In genomic region chr6:88772041-88772440, GRCm38 (mm10) we compare ENCODE assay signal across 23 mouse cellular contexts. TPM values are rescaled to one million over a fixed set of nuclear protein-coding genes. Genes with fewer than 3 reads are reported as not detected.
DNase-seq lines count a peak whose midpoint lies in the region; ATAC-seq and TF ChIP-seq lines count a peak whose summit lies in the region.
"Had no signal": no experiment of that assay in that cellular context is flagged by ENCODE, and none has a peak within 500 bp of the region (broad histone marks: within the 10 kb centered on the region; RNA-seq: fewer than 3 reads in every experiment).

No protein-coding gene starts in this region.

- H3K27me3 ChIP-seq in embryonic facial prominence, embryonic 14.5 days (replicated peaks; ENCODE audit: control insufficient read depth, insufficient read depth, low read length), result no peaks in the 10 kb centered on the region
- H3K27me3 ChIP-seq in stomach, postnatal 0 days (ENCODE audit: control insufficient read depth, insufficient read depth, low read length), result no peaks in the 10 kb centered on the region
- H3K27me3 ChIP-seq: forebrain, embryonic 15.5 days; hindbrain, embryonic 13.5 days; midbrain, embryonic 13.5 days; Patski had no signal

- H3K4me1 ChIP-seq in embryonic facial prominence, embryonic 14.5 days (ENCODE audit: control insufficient read depth, insufficient read depth, low read length), result peaks cover 20% of the 10 kb centered on the region
- peaks cover 5% of the 10 kb centered on the region; the same call in 1 of the 2 replicates for H3K4me1 ChIP-seq in stomach, postnatal 0 days (replicated peaks; ENCODE audit: control insufficient read depth, insufficient read depth)

- H3K4me3 ChIP-seq in layer of hippocampus, adult 2 months, result no peak overlapping the region
- no peak overlapping the region for H3K4me3 ChIP-seq in embryonic facial prominence, embryonic 14.5 days (ENCODE audit: low read depth, low read length)
- H3K4me3 ChIP-seq in stomach, postnatal 0 days (ENCODE audit: low read depth, low read length), result no peak overlapping the region
- H3K4me3 ChIP-seq: forebrain, embryonic 15.5 days; hindbrain, embryonic 13.5 days; liver, embryonic 13.5 days; megakaryocyte, embryonic 14.5 days; midbrain, embryonic 13.5 days had no signal

- H3K4me2 ChIP-seq in embryonic facial prominence, embryonic 14.5 days (ENCODE audit: low read depth, low read length), result no peak overlapping the region
- H3K4me2 ChIP-seq in stomach, postnatal 0 days (replicated peaks; ENCODE audit: low read depth), result no peak overlapping the region
- H3K4me2 ChIP-seq: forebrain, embryonic 15.5 days; hindbrain, embryonic 13.5 days; liver, embryonic 13.5 days; midbrain, embryonic 13.5 days had no signal

- TF ChIP-seq EP300 in stomach, postnatal 0 days (optimal IDR thresholded peaks at IDR 0.05), result no peak

- H3K27ac ChIP-seq in layer of hippocampus, adult 2 months, result peak overlapping the region; percentile 1; the same call in 1 of the 2 replicates
- H3K27ac ChIP-seq in embryonic facial prominence, embryonic 14.5 days (replicated peaks; ENCODE audit: low read depth, low read length), result no peak overlapping the region
- H3K27ac ChIP-seq in stomach, postnatal 0 days (replicated peaks), result peak overlapping the region; percentile 49; the same call in 1 of the 2 replicates
- H3K27ac ChIP-seq: hindbrain, embryonic 13.5 days; liver, embryonic 13.5 days; midbrain, embryonic 13.5 days had no signal

- no peak for DNase-seq in frontal cortex, postnatal 10 days (ENCODE audit: low spot score in 2 of 2)
- no peak for DNase-seq in layer of hippocampus, adult 2 months (ENCODE audit: low spot score in 2 of 2)
- DNase-seq in layer of hippocampus, postnatal 14 days (ENCODE audit: low spot score in 2 of 2), result no peak
- peak; percentile 66 for DNase-seq in embryonic facial prominence, embryonic 14.5 days (ENCODE audit: low spot score)
- no peak for DNase-seq in stomach, postnatal 0 days (ENCODE audit: low spot score)
- DNase-seq: adrenal gland, postnatal 36 days; cerebellum, adult 9-10 months; gastrocnemius, postnatal 36 days; kidney, adult 2 months; kidney, postnatal 10 days; layer of hippocampus, postnatal 36 days; liver, embryonic 13.5 days; lung, adult 2 months; lung, postnatal 36 days; thymus, adult 18-20 months; thymus, postnatal 36 days had no signal

- H3K36me3 ChIP-seq in embryonic facial prominence, embryonic 14.5 days (ENCODE audit: control insufficient read depth, insufficient read depth, low read length), result no peaks in the 10 kb centered on the region
- no peaks in the 10 kb centered on the region for H3K36me3 ChIP-seq in stomach, postnatal 0 days (ENCODE audit: control insufficient read depth, insufficient read depth, low read length)
- H3K36me3 ChIP-seq: forebrain, embryonic 15.5 days; hindbrain, embryonic 13.5 days; midbrain, embryonic 13.5 days had no signal

- TF ChIP-seq CTCF in layer of hippocampus, adult 2 months (conservative IDR thresholded peaks at IDR 0.05), result no peak
- no peak for TF ChIP-seq CTCF in stomach, postnatal 0 days (IDR thresholded peaks at IDR 0.05; ENCODE audit: low read depth)

- H3K9ac ChIP-seq in embryonic facial prominence, embryonic 14.5 days (ENCODE audit: low read depth, low read length), result no peak overlapping the region
- H3K9ac ChIP-seq in stomach, postnatal 0 days (ENCODE audit: low read length), result no peak overlapping the region
- H3K9ac ChIP-seq: forebrain, embryonic 15.5 days; hindbrain, embryonic 13.5 days; midbrain, embryonic 13.5 days had no signal

- 44% methylated on average over 13 of the region's 13 CpGs for WGBS in embryonic facial prominence, embryonic 14.5 days
- WGBS in stomach, postnatal 0 days, result 55% methylated on average over 13 of the region's 13 CpGs

- no peaks in the 10 kb centered on the region for H3K9me3 ChIP-seq in embryonic facial prominence, embryonic 14.5 days (ENCODE audit: control insufficient read depth, low read length)
- no peaks in the 10 kb centered on the region for H3K9me3 ChIP-seq in stomach, postnatal 0 days (ENCODE audit: control insufficient read depth, low read length)
- H3K9me3 ChIP-seq: forebrain, embryonic 15.5 days; hindbrain, embryonic 13.5 days; liver, embryonic 13.5 days; midbrain, embryonic 13.5 days had no signal

- ATAC-seq in frontal cortex, adult (ENCODE audit: low TSS enrichment), result peak; percentile 39; the same call in 1 of the 2 replicates
- 0 out of 2 replicates have a peak, but pooled peaks have one; percentile 35 for ATAC-seq in embryonic facial prominence, embryonic 14.5 days (ENCODE audit: low read depth)
- no peak for ATAC-seq in stomach, postnatal 0 days (ENCODE audit: low FRiP score, low TSS enrichment)
- ATAC-seq in erythroblast, adult 5-6 weeks (replicated peaks; ENCODE audit: low FRiP score, poor library complexity, severe bottlenecking), result no peak
- ATAC-seq: forebrain, embryonic 15.5 days; midbrain, embryonic 13.5 days; Patski had no signal

RNA-seq across cellular contexts. Expression of gene Mgll, which starts 47.8 kb away (rescaled TPM):
- total RNA-seq in layer of hippocampus, adult 2 months (2021), result 100 to 1,000 TPM; 178 to 182 TPM
- total RNA-seq in layer of hippocampus, postnatal 14 days (2021), result 100 to 1,000 TPM; 174 to 186 TPM
- polyA plus RNA-seq in embryonic facial prominence, embryonic 14.5 days (2014; fragmentation: Nextera tagmentation; extraction: Ambion mirVana), result 29.1 and 30.4 TPM in 2 replicates
- polyA plus RNA-seq in stomach, postnatal 0 days (2015; fragmentation: Nextera tagmentation; extraction: Ambion mirVana), result 117 and 127 TPM in 2 replicates
- 29.8 and 41.2 TPM in 2 replicates for total RNA-seq in erythroblast, adult 5-6 weeks (2015; ENCODE audit: low replicate concordance)
- 44.1 and 78.5 TPM in 2 replicates for total RNA-seq in erythroblast, adult 5-6 weeks (2017; ENCODE audit: low replicate concordance)

Comparison
In these comparisons a context has a peak if more than half of its experiments do, and no peak if none do; other contexts are left out.
1. ATAC-seq: peak in frontal cortex, adult (single experiment) and embryonic facial prominence, embryonic 14.5 days (single experiment); none in stomach, postnatal 0 days (single experiment) and erythroblast, adult 5-6 weeks (single experiment).